Mouse (Mus musculus): ENCODE data around the gene Scaf11. TPM values are rescaled to one million over a fixed set of nuclear protein-coding genes. Genes with fewer than 3 reads are reported as not detected.

Gene Scaf11
- polyA plus RNA-seq, 1 experiment from 2014 or later = 88.8 TPM

- no peak for ATAC-seq (ENCODE audit: low read depth)
- peaks cover 9% of the 10 kb centered on the region for H3K4me1 ChIP-seq (replicated peaks; ENCODE audit: control insufficient read depth, insufficient read depth, low read length)
- WGBS = 76% methylated on average over 5 of the region's 5 CpGs
- no peaks in the 10 kb centered on the region for H3K27me3 ChIP-seq (ENCODE audit: control insufficient read depth, insufficient read depth, low read depth, low read length)
- no peak overlapping the region for H3K4me3 ChIP-seq (ENCODE audit: low read length)
- H3K36me3 ChIP-seq (ENCODE audit: control insufficient read depth, insufficient read depth, low read length) = no peaks in the 10 kb centered on the region
- H3K27ac ChIP-seq (ENCODE audit: low read length) = no peak overlapping the region
- peaks cover 1% of the 10 kb centered on the region; the same call in 1 of the 2 replicates for H3K9me3 ChIP-seq (ENCODE audit: control insufficient read depth, low read length)
- H3K9ac ChIP-seq (ENCODE audit: low read length) = no peak overlapping the region
- no peak overlapping the region for H3K4me2 ChIP-seq (ENCODE audit: low read depth, low read length)
Observed at GRCm38 (mm10) chr15:96490123-96490522, 29.5 kb upstream of the Scaf11 start.

GRCm38 (mm10) chr15:96488941-96489786 lies 28.5 kb upstream of the Scaf11 start:
- H3K9ac ChIP-seq (ENCODE audit: low read length) = peak overlapping the region; percentile 1; the same call in 1 of the 2 replicates
- peak overlapping the region; percentile 20 for H3K4me3 ChIP-seq (ENCODE audit: low read length)
- H3K27me3 ChIP-seq (ENCODE audit: control insufficient read depth, insufficient read depth, low read depth, low read length) = no peaks in the 10 kb centered on the region
- H3K36me3 ChIP-seq (ENCODE audit: control insufficient read depth, insufficient read depth, low read length) = no peaks in the 10 kb centered on the region
- no peaks in the 10 kb centered on the region for H3K9me3 ChIP-seq (ENCODE audit: control insufficient read depth, low read length)
- WGBS = 23% methylated on average over 20 of the region's 20 CpGs
- H3K4me2 ChIP-seq (ENCODE audit: low read depth, low read length) = peak overlapping the region; percentile 43
- H3K4me1 ChIP-seq (replicated peaks; ENCODE audit: control insufficient read depth, insufficient read depth, low read length) = peaks cover 9% of the 10 kb centered on the region
- no peak overlapping the region for H3K27ac ChIP-seq (ENCODE audit: low read length)
- peak; percentile 69; the same call in 1 of the 2 replicates for ATAC-seq (ENCODE audit: low read depth)

DNA sequence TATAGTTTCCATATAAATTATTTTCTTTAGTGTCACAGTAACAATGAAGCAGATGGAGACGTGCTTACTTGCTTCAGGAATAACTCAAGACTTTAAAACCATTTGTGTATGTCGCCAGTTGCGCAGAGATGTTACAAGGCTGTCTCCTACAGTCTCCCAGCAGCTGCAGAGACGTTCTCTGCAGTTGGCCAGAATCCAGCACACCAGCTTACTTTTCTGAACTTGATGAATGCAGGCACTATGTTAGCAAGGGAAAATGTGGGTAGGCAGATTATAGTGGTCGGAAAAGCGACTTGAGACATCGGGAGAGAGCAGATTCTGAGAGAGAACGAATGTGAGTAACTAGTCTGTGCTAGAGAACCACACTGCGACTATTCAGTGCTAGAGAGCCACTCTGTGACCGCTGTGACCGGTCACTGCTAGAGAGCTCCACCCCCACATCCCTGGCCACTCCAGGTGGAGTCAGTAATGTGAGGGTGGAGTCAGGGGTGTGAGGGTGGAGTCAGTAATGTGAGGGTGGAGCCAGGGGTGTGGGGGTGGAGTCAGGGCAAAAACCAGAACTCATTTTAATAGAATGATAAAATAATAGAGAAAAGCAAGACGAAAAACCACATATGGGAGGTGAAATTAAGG lies 26.5 kb upstream of the Scaf11 start:
- no peak overlapping the region for H3K9ac ChIP-seq (ENCODE audit: low read length)
- peaks cover 9% of the 10 kb centered on the region for H3K4me1 ChIP-seq (replicated peaks; ENCODE audit: control insufficient read depth, insufficient read depth, low read length)
- H3K4me3 ChIP-seq (ENCODE audit: low read length) = no peak overlapping the region
- peak; percentile 45; the same call in 1 of the 2 replicates for ATAC-seq (ENCODE audit: low read depth)
- no peaks in the 10 kb centered on the region for H3K27me3 ChIP-seq (ENCODE audit: control insufficient read depth, insufficient read depth, low read depth, low read length)
- H3K36me3 ChIP-seq (ENCODE audit: control insufficient read depth, insufficient read depth, low read length) = no peaks in the 10 kb centered on the region
- H3K4me2 ChIP-seq (ENCODE audit: low read depth, low read length) = no peak overlapping the region
- H3K9me3 ChIP-seq (ENCODE audit: control insufficient read depth, low read length) = no peaks in the 10 kb centered on the region
- no peak overlapping the region for H3K27ac ChIP-seq (ENCODE audit: low read length)
- WGBS = 46% methylated on average over 12 of the region's 12 CpGs

DNA sequence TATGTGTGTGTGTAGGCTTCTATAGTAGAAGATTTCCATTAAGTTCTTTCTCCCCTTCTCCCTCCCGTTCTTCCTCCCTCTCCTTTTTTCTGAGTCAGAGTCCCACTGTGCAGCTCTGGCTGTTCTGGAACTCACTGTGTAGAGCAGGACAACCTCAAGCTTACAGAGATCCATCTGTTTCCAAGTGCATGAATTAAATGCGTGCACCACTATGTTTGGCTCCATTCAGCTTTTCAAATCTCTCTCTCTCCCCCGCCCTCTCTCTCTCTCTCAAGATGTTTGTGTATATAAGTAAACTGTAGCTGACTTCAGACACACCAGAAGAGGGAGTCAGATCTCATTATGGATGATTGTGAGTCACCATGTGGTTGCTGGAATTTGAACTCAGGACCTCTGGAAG lies 20.2 kb upstream of the Scaf11 start:
- no peak for ATAC-seq (ENCODE audit: low read depth)
- Histone ChIP-seq H3K36me3 (ENCODE audit: control insufficient read depth, insufficient read depth, low read length) (no peaks in the 10 kb centered on the region), H3K9me3 (ENCODE audit: control insufficient read depth, low read length) (no peaks in the 10 kb centered on the region), H3K4me1 (replicated peaks; ENCODE audit: control insufficient read depth, insufficient read depth, low read length) (no peaks in the 10 kb centered on the region), H3K27me3 (ENCODE audit: control insufficient read depth, insufficient read depth, low read depth, low read length) (no peaks in the 10 kb centered on the region), H3K4me3 (ENCODE audit: low read length) (no peak overlapping the region), H3K4me2 (ENCODE audit: low read depth, low read length) (no peak overlapping the region), H3K9ac (ENCODE audit: low read length) (no peak overlapping the region), H3K27ac (ENCODE audit: low read length) (no peak overlapping the region)
- WGBS = 79% methylated on average over 3 of the region's 3 CpGs

DNA sequence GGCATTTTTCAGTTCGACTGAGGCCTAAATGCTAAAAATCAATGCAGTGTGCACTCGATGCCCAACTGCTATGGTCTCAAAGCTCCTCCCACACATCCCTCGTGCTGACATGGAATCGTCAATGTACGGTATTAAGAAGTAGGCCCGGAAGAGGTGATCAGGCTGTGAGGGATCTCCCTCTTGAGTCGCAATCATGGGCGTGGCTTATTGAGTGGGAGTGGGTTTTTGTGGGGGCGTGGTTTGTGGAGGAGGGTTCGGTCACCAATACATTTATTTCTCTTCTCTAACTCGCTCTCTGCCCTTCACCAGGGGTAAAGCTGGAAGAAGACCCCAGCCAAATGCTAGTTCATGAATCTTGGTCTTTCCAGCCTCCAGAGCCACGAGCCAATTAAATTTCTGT lies 17.4 kb upstream of the Scaf11 start:
- H3K9me3 ChIP-seq (ENCODE audit: control insufficient read depth, low read length) = no peaks in the 10 kb centered on the region
- H3K9ac ChIP-seq (ENCODE audit: low read length) = no peak overlapping the region
- WGBS = 84% methylated on average over 12 of the region's 12 CpGs
- no peak for ATAC-seq (ENCODE audit: low read depth)
- H3K27ac ChIP-seq (ENCODE audit: low read length) = no peak overlapping the region
- H3K4me3 ChIP-seq (ENCODE audit: low read length) = no peak overlapping the region
- H3K36me3 ChIP-seq (ENCODE audit: control insufficient read depth, insufficient read depth, low read length) = no peaks in the 10 kb centered on the region
- H3K27me3 ChIP-seq (ENCODE audit: control insufficient read depth, insufficient read depth, low read depth, low read length) = no peaks in the 10 kb centered on the region
- H3K4me1 ChIP-seq (replicated peaks; ENCODE audit: control insufficient read depth, insufficient read depth, low read length) = no peaks in the 10 kb centered on the region; the same call in 1 of the 2 replicates
- no peak overlapping the region for H3K4me2 ChIP-seq (ENCODE audit: low read depth, low read length)

DNA sequence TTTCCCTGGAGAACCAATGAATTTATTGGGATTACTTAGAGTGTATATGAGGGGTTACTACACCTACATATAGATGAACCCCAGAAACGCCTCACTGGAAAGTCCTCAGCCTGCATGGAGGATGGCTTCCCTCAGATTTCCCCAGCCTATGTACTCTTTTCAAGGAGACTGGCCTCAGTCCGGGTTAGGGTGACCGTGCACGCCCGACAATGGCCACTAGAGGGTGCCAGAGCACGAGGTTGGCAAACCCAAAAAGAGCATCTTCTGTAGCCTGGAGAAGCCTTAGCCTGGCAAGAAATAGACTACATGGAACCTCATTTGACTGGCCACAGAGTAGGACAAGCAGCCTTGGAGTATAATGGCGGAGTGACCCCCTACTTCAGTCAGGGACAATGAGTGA lies 15.7 kb upstream of the Scaf11 start:
- no peaks in the 10 kb centered on the region; the same call in 1 of the 2 replicates for H3K4me1 ChIP-seq (replicated peaks; ENCODE audit: control insufficient read depth, insufficient read depth, low read length)
- 7% methylated on average over 7 of the region's 7 CpGs for WGBS
- peak; percentile 73; the same call in 1 of the 2 replicates for ATAC-seq (ENCODE audit: low read depth)

DNA sequence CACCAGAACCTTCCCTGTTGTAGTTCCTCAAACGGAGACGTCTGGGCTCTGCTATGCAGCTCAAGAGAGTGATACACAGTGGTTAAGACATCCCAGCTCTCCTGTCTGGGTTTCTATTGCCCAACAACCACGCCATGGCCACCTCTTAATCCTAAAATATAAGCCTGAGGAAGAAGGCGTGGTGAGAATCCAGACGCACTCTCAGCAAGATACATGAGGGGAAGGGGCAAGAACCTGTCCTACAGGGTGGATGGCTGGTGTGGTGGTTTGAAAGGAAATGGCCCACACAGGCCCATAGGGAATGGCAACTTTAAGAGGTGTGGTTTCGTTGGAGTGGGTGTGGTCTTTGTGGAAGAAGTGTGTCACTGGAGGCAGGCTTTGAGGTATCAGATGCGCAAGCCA lies 14.9 kb upstream of the Scaf11 start:
- Histone ChIP-seq H3K4me3 (ENCODE audit: low read length) (no peak overlapping the region), H3K4me1 (replicated peaks; ENCODE audit: control insufficient read depth, insufficient read depth, low read length) (no peaks in the 10 kb centered on the region; the same call in 1 of the 2 replicates), H3K36me3 (ENCODE audit: control insufficient read depth, insufficient read depth, low read length) (no peaks in the 10 kb centered on the region), H3K27ac (ENCODE audit: low read length) (no peak overlapping the region), H3K9ac (ENCODE audit: low read length) (no peak overlapping the region), H3K9me3 (ENCODE audit: control insufficient read depth, low read length) (no peaks in the 10 kb centered on the region), H3K4me2 (ENCODE audit: low read depth, low read length) (no peak overlapping the region), H3K27me3 (ENCODE audit: control insufficient read depth, insufficient read depth, low read depth, low read length) (no peaks in the 10 kb centered on the region)
- no peak for ATAC-seq (ENCODE audit: low read depth)
- 80% methylated on average over 7 of the region's 7 CpGs for WGBS

More for the DNA sequence above, 15.7 kb upstream of the Scaf11 start:
- Histone ChIP-seq H3K36me3 (ENCODE audit: control insufficient read depth, insufficient read depth, low read length) (no peaks in the 10 kb centered on the region), H3K4me2 (ENCODE audit: low read depth, low read length) (no peak overlapping the region), H3K27ac (ENCODE audit: low read length) (no peak overlapping the region), H3K4me3 (ENCODE audit: low read length) (no peak overlapping the region), H3K9ac (ENCODE audit: low read length) (no peak overlapping the region), H3K27me3 (ENCODE audit: control insufficient read depth, insufficient read depth, low read depth, low read length) (no peaks in the 10 kb centered on the region), H3K9me3 (ENCODE audit: control insufficient read depth, low read length) (no peaks in the 10 kb centered on the region)

- 0 out of 2 replicates have a peak overlapping the region, but pooled peaks have one; percentile 11 for H3K4me2 ChIP-seq (ENCODE audit: low read depth, low read length)
Observed at GRCm38 (mm10) chr15:96474325-96474955, 13.8 kb upstream of the Scaf11 start.

DNA sequence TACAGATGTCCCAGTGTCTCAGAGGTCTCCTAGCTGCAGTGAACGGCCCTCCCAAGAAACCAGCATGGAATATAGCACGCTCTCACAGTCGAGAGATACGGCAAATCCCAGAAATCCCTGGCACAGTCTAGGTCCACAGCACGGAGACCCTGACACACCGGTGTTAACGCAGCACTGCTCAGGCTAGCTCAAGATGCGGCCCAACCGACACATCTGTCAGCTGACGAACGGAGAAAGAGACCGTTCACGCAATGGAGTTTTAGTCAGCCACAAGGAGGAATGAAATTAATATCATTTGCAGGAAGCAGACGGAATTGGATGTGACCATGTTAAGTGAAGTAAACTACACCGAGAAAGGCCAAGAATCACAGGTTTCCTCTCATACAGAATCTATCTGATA lies 13.3 kb upstream of the Scaf11 start:
- H3K27ac ChIP-seq (ENCODE audit: low read length) = no peak overlapping the region
- WGBS = 82% methylated on average over 15 of the region's 15 CpGs
- ATAC-seq (ENCODE audit: low read depth) = no peak

More at GRCm38 (mm10) chr15:96474325-96474955, 13.8 kb upstream of the Scaf11 start:
- peak; percentile 24; the same call in 1 of the 2 replicates for ATAC-seq (ENCODE audit: low read depth)
- Histone ChIP-seq H3K9me3 (ENCODE audit: control insufficient read depth, low read length) (no peaks in the 10 kb centered on the region), H3K9ac (ENCODE audit: low read length) (no peak overlapping the region), H3K4me3 (ENCODE audit: low read length) (no peak overlapping the region), H3K27me3 (ENCODE audit: control insufficient read depth, insufficient read depth, low read depth, low read length) (no peaks in the 10 kb centered on the region), H3K4me1 (replicated peaks; ENCODE audit: control insufficient read depth, insufficient read depth, low read length) (no peaks in the 10 kb centered on the region; the same call in 1 of the 2 replicates), H3K27ac (ENCODE audit: low read length) (no peak overlapping the region), H3K36me3 (ENCODE audit: control insufficient read depth, insufficient read depth, low read length) (no peaks in the 10 kb centered on the region)
- 62% methylated on average over 20 of the region's 20 CpGs for WGBS

More for the DNA sequence above, 13.3 kb upstream of the Scaf11 start:
- H3K36me3 ChIP-seq (ENCODE audit: control insufficient read depth, insufficient read depth, low read length) = no peaks in the 10 kb centered on the region
- H3K9me3 ChIP-seq (ENCODE audit: control insufficient read depth, low read length) = no peaks in the 10 kb centered on the region
- H3K27me3 ChIP-seq (ENCODE audit: control insufficient read depth, insufficient read depth, low read depth, low read length) = no peaks in the 10 kb centered on the region
- H3K4me3 ChIP-seq (ENCODE audit: low read length) = no peak overlapping the region
- H3K9ac ChIP-seq (ENCODE audit: low read length) = no peak overlapping the region
- H3K4me1 ChIP-seq (replicated peaks; ENCODE audit: control insufficient read depth, insufficient read depth, low read length) = no peaks in the 10 kb centered on the region; the same call in 1 of the 2 replicates
- H3K4me2 ChIP-seq (ENCODE audit: low read depth, low read length) = no peak overlapping the region

Data from lung, embryonic 16.5 days (tissue).